Mouse (Mus musculus) myocyte (in vitro differentiated cells): ENCODE measurements around the gene Lrrk1.

Source experiments
- SRF ChIP-seq: IDR thresholded peaks from one replicate; pipeline ENCODE4 v1.6.1; 2011; ENCODE audit warnings: low read depth; ENCODE audit not compliant: control insufficient read depth, insufficient read length
- USF1 ChIP-seq: IDR thresholded peaks from one replicate; pipeline ENCODE4 v1.6.1; 2011; ENCODE audit warnings: low read depth, mild to moderate bottlenecking, control low read depth, moderate library complexity

GRCm38 (mm10) chr7:66266942-66267850, 121.0 kb downstream of the Lrrk1 start:
- TF ChIP-seq USF1 (no peak), SRF (no peak)
